Mouse (Mus musculus): ENCODE results near the gene Med18. TPM values are rescaled to one million over a fixed set of nuclear protein-coding genes. Genes with fewer than 3 reads are reported as not detected.

Med18 gene
- polyA plus RNA-seq, 1 experiment, result 2.0 TPM

DNA sequence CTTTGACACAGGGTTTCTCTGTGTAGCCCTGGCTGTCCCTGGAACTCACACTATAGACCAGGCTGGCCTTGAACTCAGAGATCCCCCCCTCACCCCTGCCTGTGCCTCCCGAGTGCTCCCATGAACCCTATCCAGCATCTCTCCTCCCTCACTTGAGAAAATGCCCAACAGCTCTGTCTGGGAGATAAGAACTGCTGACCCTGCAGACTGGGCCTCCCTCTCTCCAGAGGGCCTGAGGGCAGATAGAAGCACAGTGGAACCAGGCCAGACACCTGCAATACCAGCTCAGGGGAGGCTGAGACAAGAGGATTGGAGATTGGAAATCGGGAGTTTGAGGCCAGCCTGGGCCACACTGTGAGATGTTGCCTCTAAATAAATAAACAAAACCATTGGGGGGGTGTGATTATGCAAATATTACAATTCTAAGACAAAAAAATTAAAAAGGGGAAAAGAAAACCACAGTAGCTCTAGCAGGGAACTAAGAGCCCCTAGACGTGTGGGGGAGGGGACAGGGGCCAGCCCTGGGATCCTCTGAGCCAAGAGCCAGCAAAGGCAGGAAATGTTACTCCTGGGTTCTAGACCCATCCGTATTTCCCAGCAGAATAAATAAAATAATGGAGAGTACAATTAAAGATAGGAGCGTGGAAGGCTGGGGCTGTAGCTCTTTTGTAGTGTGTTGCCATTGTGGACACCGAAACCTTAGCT is 41.5 kb upstream of the Med18 start:
- TF ChIP-seq CTCF (IDR thresholded peaks at IDR 0.05; ENCODE audit: extremely low read depth, insufficient read length, insufficient replicate concordance, low read depth, low read length) (no peak), POLR2A (IDR thresholded peaks at IDR 0.05; ENCODE audit: low read depth, low read length) (no peak)
- peaks cover 6% of the 10 kb centered on the region for H3K4me1 ChIP-seq (ENCODE audit: control insufficient read depth, insufficient read depth, insufficient read length, low read length)
- WGBS, result 80% methylated on average over 6 of the region's 6 CpGs
- H3K27ac ChIP-seq (ENCODE audit: insufficient read depth, low read depth, low read length), result no peak overlapping the region
- H3K4me3 ChIP-seq (ENCODE audit: low read depth, low read length), result no peak overlapping the region
- H3K36me3 ChIP-seq (ENCODE audit: control insufficient read depth, insufficient read depth, low read length), result 0 out of 2 replicates have a peak, but pooled peaks cover 1% of the 10 kb centered on the region
- no peaks in the 10 kb centered on the region for H3K27me3 ChIP-seq (ENCODE audit: control insufficient read depth, insufficient read depth, low read length)

DNA sequence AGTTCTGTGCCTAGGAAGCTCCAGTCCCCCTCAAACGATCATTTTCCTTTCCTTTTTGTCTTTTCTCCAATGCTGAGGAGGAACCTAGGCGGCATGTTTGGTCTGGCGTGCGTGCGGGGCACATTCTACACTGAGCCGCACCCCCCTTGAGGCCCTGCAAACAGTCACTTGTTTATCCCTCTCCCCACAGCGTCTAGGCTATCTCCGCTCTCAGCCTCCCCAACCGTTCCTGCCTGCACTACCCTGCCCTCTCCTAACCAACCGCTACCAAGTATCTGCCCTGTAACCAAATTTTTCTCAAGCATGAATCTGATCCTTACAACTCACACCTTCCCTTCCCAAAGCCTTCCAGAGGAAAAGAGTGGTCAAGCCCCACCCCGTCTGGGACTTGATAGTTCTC is 39.6 kb upstream of the Med18 start:
- Histone ChIP-seq H3K4me3 (ENCODE audit: low read depth, low read length) (no peak overlapping the region), H3K36me3 (ENCODE audit: control insufficient read depth, insufficient read depth, low read length) (peaks cover 12% of the 10 kb centered on the region; the same call in 1 of the 2 replicates), H3K27ac (ENCODE audit: insufficient read depth, low read depth, low read length) (no peak overlapping the region), H3K4me1 (ENCODE audit: control insufficient read depth, insufficient read depth, insufficient read length, low read length) (no peaks in the 10 kb centered on the region), H3K27me3 (ENCODE audit: control insufficient read depth, insufficient read depth, low read length) (no peaks in the 10 kb centered on the region)
- 85% methylated on average over 11 of the region's 11 CpGs for WGBS
- TF ChIP-seq POLR2A (IDR thresholded peaks at IDR 0.05; ENCODE audit: low read depth, low read length), result no peak
- no peak for TF ChIP-seq CTCF (IDR thresholded peaks at IDR 0.05; ENCODE audit: extremely low read depth, insufficient read length, insufficient replicate concordance, low read depth, low read length)

DNA sequence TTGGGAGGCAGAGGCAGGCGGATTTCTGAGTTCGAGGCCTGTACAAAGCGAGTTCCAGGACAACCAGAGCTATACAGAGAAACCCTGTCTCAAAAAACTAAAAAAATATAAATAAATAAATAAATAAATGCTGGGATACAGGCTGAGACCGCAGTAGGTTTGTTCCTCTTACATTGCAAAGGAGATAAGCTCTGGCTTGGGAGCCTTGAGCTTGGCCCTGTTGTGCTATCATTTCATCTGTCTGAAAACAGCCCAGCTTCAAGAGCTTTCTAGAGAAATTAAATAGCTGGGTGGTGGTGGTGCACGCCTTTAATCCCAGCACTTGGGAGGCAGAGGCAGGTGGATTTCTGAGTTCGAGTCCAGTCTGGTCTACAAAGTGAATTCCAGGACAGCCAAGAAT is 37.9 kb upstream of the Med18 start:
- TF ChIP-seq CTCF (IDR thresholded peaks at IDR 0.05; ENCODE audit: extremely low read depth, insufficient read length, insufficient replicate concordance, low read depth, low read length) (no peak), POLR2A (IDR thresholded peaks at IDR 0.05; ENCODE audit: low read depth, low read length) (no peak)
- Histone ChIP-seq H3K27me3 (ENCODE audit: control insufficient read depth, insufficient read depth, low read length) (no peaks in the 10 kb centered on the region), H3K4me3 (ENCODE audit: low read depth, low read length) (no peak overlapping the region), H3K36me3 (ENCODE audit: control insufficient read depth, insufficient read depth, low read length) (peaks cover 24% of the 10 kb centered on the region), H3K4me1 (ENCODE audit: control insufficient read depth, insufficient read depth, insufficient read length, low read length) (no peaks in the 10 kb centered on the region), H3K27ac (ENCODE audit: insufficient read depth, low read depth, low read length) (no peak overlapping the region)
- WGBS, result 97% methylated on average over 6 of the region's 6 CpGs

DNA sequence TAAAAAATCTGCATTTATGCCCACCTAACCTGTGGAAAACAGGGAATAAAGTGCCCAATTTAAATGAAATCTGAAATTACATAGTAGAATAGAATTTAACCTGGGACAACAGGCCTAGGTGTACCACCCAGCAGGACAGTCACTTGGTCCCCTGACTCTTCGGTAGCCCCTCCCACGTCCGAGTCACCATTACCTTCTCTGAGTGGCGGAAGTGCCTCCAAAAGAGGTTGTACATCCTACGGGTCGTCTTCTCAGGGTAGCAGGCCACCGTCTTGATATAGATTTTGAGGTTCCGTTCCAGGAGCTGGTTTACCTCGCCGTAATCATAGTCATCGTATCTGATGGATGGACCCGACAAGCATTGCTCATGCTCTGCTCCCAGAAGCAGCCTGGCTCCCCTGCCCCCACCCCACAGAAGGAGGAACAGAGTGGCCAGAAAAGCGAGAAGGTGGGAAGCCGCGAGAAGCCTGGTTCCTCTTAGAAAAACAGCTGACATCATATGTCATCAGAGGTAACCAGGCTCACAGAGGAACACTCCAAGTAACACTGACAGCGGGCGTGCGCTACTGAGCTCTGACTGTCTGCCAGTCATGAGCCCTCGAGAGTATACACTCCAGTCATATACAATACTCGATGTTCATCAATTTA is 30.7 kb upstream of the Med18 start:
- Histone ChIP-seq H3K36me3 (ENCODE audit: control insufficient read depth, insufficient read depth, low read length) (peaks cover 45% of the 10 kb centered on the region), H3K27ac (ENCODE audit: insufficient read depth, low read depth, low read length) (no peak overlapping the region), H3K27me3 (ENCODE audit: control insufficient read depth, insufficient read depth, low read length) (no peaks in the 10 kb centered on the region), H3K4me3 (ENCODE audit: low read depth, low read length) (no peak overlapping the region), H3K4me1 (ENCODE audit: control insufficient read depth, insufficient read depth, insufficient read length, low read length) (peaks cover 8% of the 10 kb centered on the region; the same call in 1 of the 2 replicates)
- 82% methylated on average over 20 of the region's 20 CpGs for WGBS
- TF ChIP-seq CTCF (IDR thresholded peaks at IDR 0.05; ENCODE audit: extremely low read depth, insufficient read length, insufficient replicate concordance, low read depth, low read length) (no peak), POLR2A (IDR thresholded peaks at IDR 0.05; ENCODE audit: low read depth, low read length) (no peak)

DNA sequence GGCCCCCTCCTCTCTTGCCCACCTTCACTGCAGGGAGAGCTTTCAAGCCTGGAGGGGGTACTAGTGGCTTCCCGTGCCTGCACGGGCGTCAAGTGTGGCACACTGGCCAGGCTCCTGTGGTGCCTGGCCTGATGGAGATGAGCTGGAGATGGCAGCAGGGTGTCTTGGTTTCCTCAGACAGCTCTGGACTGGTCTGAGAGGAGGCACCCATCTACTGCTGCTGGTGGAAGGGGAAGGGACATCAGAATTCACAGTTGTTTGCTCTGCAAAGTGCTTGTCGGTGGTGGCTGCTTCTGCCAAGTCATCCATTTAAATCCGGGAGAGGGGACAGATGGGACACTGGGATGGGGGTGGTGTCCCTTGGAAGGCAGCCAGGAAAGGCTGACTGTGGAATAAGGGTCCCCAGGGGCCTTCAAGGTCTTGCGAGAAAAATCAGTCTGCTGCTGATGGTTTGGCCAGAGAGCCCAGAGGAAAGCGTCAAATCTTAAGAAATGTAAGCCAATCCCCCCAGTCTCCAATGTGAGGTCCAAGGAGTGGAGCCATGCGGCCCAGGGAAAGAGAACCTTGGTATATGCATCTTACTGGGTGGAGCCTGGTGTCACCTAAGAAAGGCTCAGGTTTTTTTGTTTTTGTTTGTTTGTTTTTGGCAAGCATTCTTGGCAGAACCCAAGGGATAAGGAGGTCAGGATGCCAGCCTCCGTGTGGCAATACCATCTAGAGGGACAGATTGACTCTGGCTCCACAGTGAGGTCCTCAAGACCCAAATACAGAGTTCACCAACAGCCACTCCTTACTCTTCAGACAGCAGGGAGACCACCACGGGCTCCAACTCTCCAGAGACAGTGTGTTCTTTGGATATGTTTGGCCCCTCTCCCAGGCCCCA is 28.7 kb upstream of the Med18 start:
- no peaks in the 10 kb centered on the region for H3K27me3 ChIP-seq (ENCODE audit: control insufficient read depth, insufficient read depth, low read length)

DNA sequence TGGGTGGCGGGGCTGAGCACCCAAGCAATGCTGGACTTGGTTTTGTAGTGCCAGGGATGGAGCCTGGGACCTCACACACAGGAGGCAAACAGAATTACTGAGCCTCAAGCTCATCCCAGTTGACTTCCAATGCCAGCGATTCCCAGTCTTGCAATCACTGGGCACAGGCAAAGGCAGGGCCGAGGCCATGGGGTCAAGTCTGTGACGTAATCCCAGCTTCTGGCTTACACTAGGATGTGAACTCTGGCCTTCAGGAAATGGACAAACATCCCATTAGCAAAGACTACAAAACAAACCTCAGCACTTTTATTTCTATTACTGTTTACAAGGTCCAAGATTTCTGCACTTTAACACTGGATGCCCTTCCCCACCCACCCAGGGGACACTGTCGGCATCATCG is 28.0 kb upstream of the Med18 start:
- Histone ChIP-seq H3K36me3 (ENCODE audit: control insufficient read depth, insufficient read depth, low read length) (peaks cover 25% of the 10 kb centered on the region), H3K27ac (ENCODE audit: insufficient read depth, low read depth, low read length) (no peak overlapping the region), H3K4me1 (ENCODE audit: control insufficient read depth, insufficient read depth, insufficient read length, low read length) (peaks cover 8% of the 10 kb centered on the region; the same call in 1 of the 2 replicates), H3K27me3 (ENCODE audit: control insufficient read depth, insufficient read depth, low read length) (no peaks in the 10 kb centered on the region), H3K4me3 (ENCODE audit: low read depth, low read length) (no peak overlapping the region)
- WGBS, result 69% methylated on average over 6 of the region's 6 CpGs
- TF ChIP-seq POLR2A (IDR thresholded peaks at IDR 0.05; ENCODE audit: low read depth, low read length), result no peak
- TF ChIP-seq CTCF (IDR thresholded peaks at IDR 0.05; ENCODE audit: extremely low read depth, insufficient read length, insufficient replicate concordance, low read depth, low read length), result no peak

More for the DNA sequence above, 28.7 kb upstream of the Med18 start:
- WGBS, result 74% methylated on average over 10 of the region's 10 CpGs
- Histone ChIP-seq H3K36me3 (ENCODE audit: control insufficient read depth, insufficient read depth, low read length) (peaks cover 32% of the 10 kb centered on the region), H3K4me3 (ENCODE audit: low read depth, low read length) (no peak overlapping the region), H3K4me1 (ENCODE audit: control insufficient read depth, insufficient read depth, insufficient read length, low read length) (peaks cover 8% of the 10 kb centered on the region; the same call in 1 of the 2 replicates), H3K27ac (ENCODE audit: insufficient read depth, low read depth, low read length) (no peak overlapping the region)
- TF ChIP-seq POLR2A (IDR thresholded peaks at IDR 0.05; ENCODE audit: low read depth, low read length) (no peak), CTCF (IDR thresholded peaks at IDR 0.05; ENCODE audit: extremely low read depth, insufficient read length, insufficient replicate concordance, low read depth, low read length) (no peak)

All from small intestine, adult 2 months (tissue).